Mouse (Mus musculus) liver, postnatal 0 days (tissue): ENCODE data around the gene Pex7.

ENCODE experiments used
- CTCF ChIP-seq: sonication (generic); IDR thresholded peaks from 2 replicates; pipeline ENCODE4 v1.5.1; 2016; ENCODE audit warnings: antibody characterized with exemption, low read depth
- EP300 ChIP-seq: IDR thresholded peaks from 2 replicates; pipeline ENCODE4 v1.6.1; 2016; ENCODE audit warnings: antibody characterized with exemption, low read depth, mild to moderate bottlenecking

DNA sequence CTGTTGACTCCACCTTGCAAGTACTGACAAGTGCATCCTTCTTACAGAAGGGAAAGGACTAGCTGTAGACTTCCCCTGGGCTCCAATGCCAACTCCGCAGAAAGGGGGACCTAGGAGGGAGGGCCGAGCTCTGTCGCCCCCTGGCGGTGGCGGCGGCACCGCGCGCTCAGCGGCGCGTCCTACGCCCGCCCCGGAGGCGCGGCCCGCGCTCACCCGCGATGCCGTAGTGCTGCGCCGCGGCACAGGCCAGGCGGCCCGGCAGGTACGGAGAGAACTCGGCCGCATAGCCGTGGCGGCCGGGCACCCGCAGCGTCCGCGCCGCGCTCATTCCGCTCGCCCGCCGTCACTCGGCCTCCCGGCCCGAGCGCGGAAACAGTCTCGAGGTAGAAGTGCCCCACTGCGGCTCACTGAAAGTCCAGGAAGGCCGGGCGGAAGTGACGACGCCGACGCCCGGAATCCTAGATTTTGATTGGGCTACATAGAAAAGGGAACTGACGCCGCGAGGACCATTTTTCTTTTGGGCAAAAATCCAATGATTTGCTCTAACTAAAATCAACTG lies at the start of gene Pex7:
- TF ChIP-seq CTCF, result peak; percentile 86
- no peak for TF ChIP-seq EP300
